Mouse (Mus musculus) skeletal muscle tissue, postnatal 0 days (tissue): Measurements from ENCODE around the gene Abcc8. TPM values are rescaled to one million over a fixed set of nuclear protein-coding genes. Genes with fewer than 3 reads are reported as not detected.

Experiments
- polyA plus RNA-seq: library from polyadenylated mRNA; unstranded; fragments of >200 nt; fragmentation: Nextera tagmentation; extraction: Ambion mirVana; gene quantifications from 2 replicates; pipeline ENCODE4 v1.2.1, GENCODE M21; 2015

Abcc8 gene
- 4.9 and 5.1 TPM in 2 replicates for polyA plus RNA-seq

GRCm38 (mm10) chr7:46179431-46180275, at the start of gene Abcc8:
Gene Abcc8 (minus strand): TSS chr7:46180033.

DNA sequence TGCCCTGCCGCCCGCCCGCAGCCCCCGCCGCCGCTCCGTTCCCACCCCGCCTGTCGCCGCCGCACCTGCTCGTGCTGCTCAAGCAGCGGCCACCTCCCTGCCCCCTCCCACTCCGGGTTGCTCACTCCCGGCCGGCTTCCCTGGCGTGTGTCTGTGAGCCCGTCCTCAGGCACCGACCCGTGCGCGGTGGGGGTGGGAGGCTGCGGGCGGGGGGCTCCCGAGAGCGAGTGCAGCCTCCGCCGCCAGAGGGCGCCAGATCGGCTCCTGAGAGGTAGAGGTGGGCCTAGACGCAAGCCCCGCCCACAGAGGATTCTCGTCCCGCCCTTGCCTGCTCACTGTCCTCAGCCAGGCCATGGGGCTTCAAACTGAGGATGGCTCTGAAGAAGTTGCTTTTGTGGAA, 79.3 kb downstream of the Abcc8 start, which contains the start of gene Kcnj11:
Kcnj11 (minus strand) TSS at position 202 of the 400 bp plus-strand sequence.

Other genes starting within 250 kb of the Abcc8 start
- gene Abcc6, start 149.7 kb downstream of the Abcc8 start, polyA plus RNA-seq: 0.16 and 0.65 TPM in 2 replicates
- 14.5 and 14.8 TPM in 2 replicates for gene Nomo1, start 146.3 kb downstream of the Abcc8 start, polyA plus RNA-seq
- gene Kcnj11, start 79.3 kb downstream of the Abcc8 start, polyA plus RNA-seq: 7.8 and 10.6 TPM in 2 replicates
- gene Ush1c, start 58.5 kb upstream of the Abcc8 start, polyA plus RNA-seq: not detected in 2 replicates
- 0.43 and 0.44 TPM in 2 replicates for gene Otog, start 61.0 kb upstream of the Abcc8 start, polyA plus RNA-seq
- gene Myod1, start 196.4 kb upstream of the Abcc8 start, polyA plus RNA-seq: 67.2 and 69.4 TPM in 2 replicates
- gene Kcnc1, start 216.5 kb upstream of the Abcc8 start, polyA plus RNA-seq: 8.1 and 10.1 TPM in 2 replicates